Mouse (Mus musculus) liver, embryonic 13.5 days (tissue): ENCODE data around the gene Gm17720. TPM values are rescaled to one million over a fixed set of nuclear protein-coding genes. Genes with fewer than 3 reads are reported as not detected.

Experiments
- ATAC-seq: fragments of 200-750 bp; cut with Nextera tagmentation; 2 replicates; pipeline ENCODE4 v1.8.0; 2017; ENCODE audit warnings: low read depth, mild to moderate bottlenecking, moderate number of reproducible peaks, moderate library complexity
- DNase-seq: peaks from one replicate; pipeline ENCODE4 v3.0.0; 2022
- H3K27ac ChIP-seq: fragments of 300-500 bp; sonication (generic); 2 replicates; pipeline ENCODE4 v1.5.1; 2015; ENCODE audit warnings: moderate library complexity, mild to moderate bottlenecking, inconsistent platforms
- H3K27me3 ChIP-seq: fragments of 300-500 bp; sonication (generic); 2 replicates; pipeline ENCODE4 v1.6.1; 2015; ENCODE audit warnings: mild to moderate bottlenecking, inconsistent platforms
- H3K36me3 ChIP-seq: fragments of 300-500 bp; sonication (generic); 2 replicates; pipeline ENCODE4 v1.6.1; 2015; ENCODE audit warnings: mild to moderate bottlenecking, inconsistent platforms
- H3K4me1 ChIP-seq: fragments of 300-500 bp; sonication (generic); replicated peaks from 2 replicates; pipeline ENCODE4 v1.6.1; 2015; ENCODE audit warnings: inconsistent platforms
- H3K4me2 ChIP-seq: fragments of 300-500 bp; sonication (generic); 2 replicates; pipeline ENCODE4 v1.6.1; 2015; ENCODE audit warnings: inconsistent platforms, mild to moderate bottlenecking, moderate library complexity
- H3K4me3 ChIP-seq: fragments of 300-500 bp; sonication (generic); replicated peaks from 2 replicates; pipeline ENCODE4 v1.5.1; 2015; ENCODE audit warnings: mild to moderate bottlenecking, inconsistent platforms
- H3K9ac ChIP-seq: fragments of 300-500 bp; sonication (generic); 2 replicates; pipeline ENCODE4 v1.6.1; 2015; ENCODE audit warnings: mild to moderate bottlenecking, inconsistent platforms
- H3K9me3 ChIP-seq: fragments of 300-500 bp; sonication (generic); replicated peaks from 2 replicates; pipeline ENCODE4 v1.6.1; 2016; ENCODE audit warnings: inconsistent platforms
- WGBS: fragments of 180-500 bp; shearing (Covaris S2); methylation state at CpG from one replicate; pipeline ENCODE4 v1.1.7; 2015; ENCODE audit not compliant: insufficient replicate concordance; 5-methylcytosine and 5-hydroxymethylcytosine counted together
- polyA plus RNA-seq: library from polyadenylated mRNA; unstranded; fragments of >200 nt; fragmentation: Nextera tagmentation; extraction: Ambion mirVana; gene quantifications from 2 replicates; pipeline ENCODE4 v1.2.1, GENCODE M21; 2015

The Gm17720 gene
- not detected in 2 replicates for polyA plus RNA-seq

GRCm38 (mm10) chr8:110102653-110103052 is at the start of gene Gm17720:
Gm17720 (minus strand) TSS chr8:110102753.
- Histone ChIP-seq H3K4me3 (no peak within 1 kb of the TSS), H3K36me3 (no peaks in the 10 kb centered on the region), H3K27me3 (no peaks in the 10 kb centered on the region), H3K4me1 (no peaks in the 10 kb centered on the region), H3K9me3 (no peaks in the 10 kb centered on the region), H3K4me2 (no peak within 1 kb of the TSS), H3K27ac (no peak within 1 kb of the TSS), H3K9ac (no peak within 1 kb of the TSS)
- DNase-seq (no peak), ATAC-seq (no peak)
- 67% methylated on average over 3 of the region's 3 CpGs for WGBS

DNA sequence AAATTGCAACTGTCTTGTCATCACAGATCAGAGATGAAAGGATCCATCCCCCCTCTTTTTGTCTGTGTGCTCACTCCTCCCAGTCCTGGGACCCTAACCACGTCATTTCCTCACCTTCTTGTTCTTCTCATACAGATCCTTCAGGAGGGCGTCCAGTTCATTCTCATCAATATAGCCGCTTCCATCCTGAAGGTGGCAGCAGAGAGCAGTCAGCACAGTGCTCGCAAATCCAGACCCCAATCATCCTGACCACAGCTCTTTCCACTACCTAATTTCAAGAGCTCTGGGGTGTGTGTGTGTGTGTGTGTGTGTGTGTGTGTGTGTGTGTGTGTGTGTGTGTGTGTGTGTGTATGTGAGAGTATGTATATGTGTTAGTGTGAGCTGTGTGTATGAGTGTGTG is 43.0 kb upstream of the Gm17720 start:
- WGBS, result 1% methylated on average over 4 of the region's 4 CpGs
- no peaks in the 10 kb centered on the region for H3K9me3 ChIP-seq

GRCm38 (mm10) chr8:110140770-110141169 is 38.2 kb upstream of the Gm17720 start:
- H3K4me3 ChIP-seq, result no peak overlapping the region
- DNase-seq (no peak), ATAC-seq (no peak)
- no peaks in the 10 kb centered on the region for H3K9me3 ChIP-seq
- H3K4me2 ChIP-seq, result no peak overlapping the region
- no peaks in the 10 kb centered on the region for H3K4me1 ChIP-seq
- no peak overlapping the region for H3K9ac ChIP-seq
- no peak overlapping the region for H3K27ac ChIP-seq
- no peaks in the 10 kb centered on the region for H3K36me3 ChIP-seq
- WGBS, result 47% methylated on average over 4 of the region's 4 CpGs
- H3K27me3 ChIP-seq, result no peaks in the 10 kb centered on the region

More for the DNA sequence above, 43.0 kb upstream of the Gm17720 start:
- ATAC-seq, result no peak
- no peak for DNase-seq
- H3K4me3 ChIP-seq, result no peak overlapping the region
- H3K27me3 ChIP-seq, result no peaks in the 10 kb centered on the region
- no peaks in the 10 kb centered on the region for H3K36me3 ChIP-seq
- H3K27ac ChIP-seq, result no peak overlapping the region
- no peak overlapping the region for H3K9ac ChIP-seq
- no peaks in the 10 kb centered on the region for H3K4me1 ChIP-seq
- no peak overlapping the region for H3K4me2 ChIP-seq

DNA sequence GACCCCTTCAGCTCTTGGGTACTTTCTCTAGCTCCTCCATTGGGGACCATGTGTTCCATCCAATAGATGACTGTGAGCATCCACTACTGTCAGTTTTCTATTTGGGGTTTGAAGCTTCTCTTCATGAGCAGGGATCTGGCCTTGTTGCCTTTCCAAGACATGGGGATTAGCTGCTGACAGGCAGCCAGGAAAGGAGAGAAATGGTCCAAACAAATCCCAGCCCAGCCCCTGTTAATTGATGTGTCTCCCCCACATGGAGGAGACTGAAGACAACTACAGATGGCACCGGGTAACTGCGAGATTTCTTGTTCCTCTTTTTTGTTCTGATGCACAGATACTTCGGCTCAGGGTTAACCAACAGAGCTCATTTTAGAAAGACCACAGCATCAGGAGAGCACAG is 37.6 kb upstream of the Gm17720 start:
- no peaks in the 10 kb centered on the region for H3K27me3 ChIP-seq
- H3K9me3 ChIP-seq, result no peaks in the 10 kb centered on the region
- H3K9ac ChIP-seq, result no peak overlapping the region
- no peaks in the 10 kb centered on the region for H3K4me1 ChIP-seq
- 35% methylated on average over 3 of the region's 3 CpGs for WGBS
- ATAC-seq (no peak), DNase-seq (no peak)
- H3K36me3 ChIP-seq, result no peaks in the 10 kb centered on the region
- no peak overlapping the region for H3K4me2 ChIP-seq
- no peak overlapping the region for H3K4me3 ChIP-seq
- H3K27ac ChIP-seq, result no peak overlapping the region

DNA sequence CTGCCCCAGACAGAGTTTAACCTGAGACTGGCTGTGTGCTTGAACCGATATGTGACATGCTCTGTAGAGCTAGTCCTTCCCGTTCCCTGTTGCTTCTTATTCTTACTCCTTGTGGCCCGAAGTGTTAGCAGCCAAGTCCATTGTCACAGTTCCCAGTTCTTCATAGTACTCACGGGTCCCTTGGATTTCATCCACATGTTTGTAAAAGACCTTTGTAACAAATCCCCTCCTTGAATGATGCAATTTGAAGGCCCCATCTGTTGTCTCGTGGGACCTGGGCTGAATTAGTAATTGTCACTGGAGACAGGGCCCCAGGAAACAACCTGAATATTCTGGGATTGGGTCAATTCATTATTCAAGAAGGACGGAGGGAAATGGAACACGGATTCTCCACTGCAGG is 33.0 kb upstream of the Gm17720 start:
- no peak overlapping the region for H3K9ac ChIP-seq
- H3K27ac ChIP-seq, result no peak overlapping the region
- no peaks in the 10 kb centered on the region for H3K27me3 ChIP-seq
- H3K4me3 ChIP-seq, result no peak overlapping the region
- no peaks in the 10 kb centered on the region for H3K36me3 ChIP-seq
- no peaks in the 10 kb centered on the region for H3K4me1 ChIP-seq
- DNase-seq (no peak), ATAC-seq (no peak)
- H3K9me3 ChIP-seq, result no peaks in the 10 kb centered on the region
- WGBS, result 69% methylated on average over 7 of the region's 7 CpGs
- H3K4me2 ChIP-seq, result no peak overlapping the region

DNA sequence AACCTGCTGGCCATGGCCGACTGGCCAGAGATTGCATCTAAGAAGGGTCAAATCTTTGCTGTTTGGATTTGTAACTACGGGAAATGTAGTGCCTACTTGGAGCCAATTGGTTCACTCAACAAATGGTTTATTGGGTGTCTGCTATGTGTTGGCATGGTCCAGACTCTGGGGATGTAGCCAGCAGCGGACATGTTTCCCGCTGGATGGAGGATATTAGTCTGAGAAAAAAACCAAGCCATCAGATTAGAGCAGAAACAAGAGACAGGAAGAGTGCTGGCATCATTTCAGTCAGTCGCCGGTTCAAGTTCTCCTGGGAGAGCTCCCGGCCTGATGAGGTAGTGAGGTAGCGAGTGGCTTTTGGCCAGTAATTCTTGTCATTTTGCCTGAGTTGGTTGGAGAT is 31.7 kb upstream of the Gm17720 start:
- DNase-seq, result no peak
- no peak overlapping the region for H3K9ac ChIP-seq
- ATAC-seq, result no peak
- H3K4me2 ChIP-seq, result no peak overlapping the region
- H3K4me3 ChIP-seq, result no peak overlapping the region
- no peaks in the 10 kb centered on the region for H3K36me3 ChIP-seq
- H3K9me3 ChIP-seq, result no peaks in the 10 kb centered on the region
- H3K4me1 ChIP-seq, result no peaks in the 10 kb centered on the region
- no peak overlapping the region for H3K27ac ChIP-seq
- 70% methylated on average over 8 of the region's 8 CpGs for WGBS
- no peaks in the 10 kb centered on the region for H3K27me3 ChIP-seq

DNA sequence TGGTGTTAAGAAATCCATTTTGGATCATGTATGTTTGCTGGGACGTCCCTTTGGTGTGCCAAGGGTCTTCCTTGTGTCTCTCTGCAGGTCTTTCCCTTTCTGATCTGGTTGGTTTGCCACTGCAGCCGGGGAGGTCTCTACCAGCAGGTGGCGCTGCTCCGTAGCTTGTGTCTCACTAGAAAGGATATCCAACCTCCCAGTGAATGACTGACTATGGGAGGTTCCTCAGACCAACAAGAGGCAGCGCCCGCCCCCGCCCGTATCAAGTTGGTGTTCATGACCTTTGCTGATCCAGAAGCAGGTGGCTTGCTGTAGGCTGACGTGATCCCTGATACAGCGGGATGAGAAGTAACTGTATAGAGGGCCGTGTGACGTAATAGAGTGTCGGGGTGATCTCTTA is 28.0 kb upstream of the Gm17720 start:
- WGBS, result 23% methylated on average over 13 of the region's 13 CpGs
- H3K27ac ChIP-seq, result no peak overlapping the region
- no peak for ATAC-seq

DNA sequence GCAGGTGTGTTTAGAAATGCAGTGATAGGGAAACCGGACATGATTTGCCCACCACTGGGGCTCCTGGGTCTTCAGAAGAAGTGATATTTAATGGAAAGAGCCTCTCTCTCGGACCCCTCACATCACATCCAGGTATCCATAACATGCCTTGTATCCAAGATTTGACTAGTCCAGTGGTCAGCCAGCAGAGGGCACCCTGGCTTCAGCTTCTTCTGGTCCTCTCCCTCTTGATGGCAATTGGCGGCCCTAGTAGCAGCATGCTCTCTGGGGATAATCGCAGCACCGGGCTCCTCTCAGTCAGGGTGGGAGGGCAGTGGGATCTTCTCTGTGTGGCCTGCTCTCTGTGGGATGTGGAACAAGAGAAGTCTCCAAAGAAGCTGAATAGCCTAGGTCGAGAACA is 17.2 kb upstream of the Gm17720 start:
- Histone ChIP-seq H3K4me3 (no peak overlapping the region), H3K9me3 (no peaks in the 10 kb centered on the region), H3K4me1 (no peaks in the 10 kb centered on the region), H3K9ac (no peak overlapping the region), H3K27ac (no peak overlapping the region), H3K4me2 (no peak overlapping the region), H3K36me3 (no peaks in the 10 kb centered on the region), H3K27me3 (no peaks in the 10 kb centered on the region)
- no peak for ATAC-seq
- WGBS, result 35% methylated on average over 6 of the region's 6 CpGs
- DNase-seq, result no peak

More for the DNA sequence above, 28.0 kb upstream of the Gm17720 start:
- H3K4me2 ChIP-seq, result no peak overlapping the region
- no peaks in the 10 kb centered on the region for H3K4me1 ChIP-seq
- H3K9me3 ChIP-seq, result no peaks in the 10 kb centered on the region
- H3K36me3 ChIP-seq, result no peaks in the 10 kb centered on the region
- peak; percentile 13 for DNase-seq
- no peak overlapping the region for H3K4me3 ChIP-seq
- H3K27me3 ChIP-seq, result no peaks in the 10 kb centered on the region
- no peak overlapping the region for H3K9ac ChIP-seq

- H3K9me3 ChIP-seq, result no peaks in the 10 kb centered on the region
- DNase-seq (no peak), ATAC-seq (no peak)
- no peak overlapping the region for H3K4me3 ChIP-seq
- H3K4me2 ChIP-seq, result no peak overlapping the region
- no peak overlapping the region for H3K27ac ChIP-seq
- WGBS, result 78% methylated on average over 15 of the region's 15 CpGs
- no peaks in the 10 kb centered on the region for H3K27me3 ChIP-seq
- H3K36me3 ChIP-seq, result no peaks in the 10 kb centered on the region
- H3K4me1 ChIP-seq, result no peaks in the 10 kb centered on the region
- no peak overlapping the region for H3K9ac ChIP-seq
These were observed 877 bp downstream of the Gm17720 start for GRCm38 (mm10) chr8:110101676-110102075.

DNA sequence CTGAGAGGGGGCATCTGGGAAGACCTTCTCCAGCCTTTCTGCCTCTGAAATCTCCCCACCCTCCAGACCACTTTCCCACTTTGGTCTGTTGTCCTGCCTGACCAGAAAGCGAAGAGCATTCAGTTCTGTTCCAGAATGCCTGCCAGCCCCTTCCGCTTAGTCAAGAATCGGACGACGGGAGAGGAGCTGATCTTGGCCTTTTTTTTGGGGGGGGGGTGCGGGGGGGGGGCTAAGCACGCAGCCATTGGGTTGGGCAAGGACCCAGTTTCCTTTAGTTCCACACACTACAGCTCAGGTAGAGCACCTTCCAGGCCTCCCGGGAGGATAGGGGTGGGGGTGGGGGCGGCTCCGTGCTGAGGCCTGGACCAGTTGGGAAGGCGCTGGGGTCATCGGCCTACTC is 1.6 kb downstream of the Gm17720 start, which contains the start of gene Gm21964:
Gene Gm21964 (plus strand): TSS at position 301 of the 400 bp plus-strand sequence.
- DNase-seq (no peak), ATAC-seq (no peak)
- 76% methylated on average over 12 of the region's 12 CpGs for WGBS
- Histone ChIP-seq H3K9ac (no peak within 1 kb of the TSS), H3K4me3 (no peak within 1 kb of the TSS), H3K27ac (no peak within 1 kb of the TSS), H3K36me3 (no peaks in the 10 kb centered on the region), H3K27me3 (no peaks in the 10 kb centered on the region), H3K4me1 (no peaks in the 10 kb centered on the region), H3K4me2 (no peak within 1 kb of the TSS), H3K9me3 (no peaks in the 10 kb centered on the region)

DNA sequence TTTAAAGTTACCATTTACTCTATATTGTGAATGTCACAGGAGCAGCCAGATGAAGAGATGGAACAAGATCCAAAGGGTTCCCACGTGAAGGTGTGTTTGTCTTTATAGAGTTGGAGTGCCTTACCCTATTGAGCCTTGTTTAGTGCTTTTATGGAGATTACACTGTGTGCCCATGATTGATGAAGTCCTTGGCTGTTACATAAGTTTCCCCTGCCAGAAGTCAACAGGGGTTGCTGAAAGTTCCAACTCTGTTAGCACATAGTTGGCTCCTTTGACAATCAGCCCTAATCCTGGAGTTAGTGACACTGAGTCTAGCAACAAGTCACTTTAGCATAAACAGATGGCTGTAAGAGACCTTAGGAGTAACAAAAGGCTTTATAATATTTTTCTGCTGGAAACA is 10.7 kb downstream of the Gm17720 start:
- DNase-seq (no peak), ATAC-seq (no peak)
- H3K36me3 ChIP-seq, result peaks cover 19% of the 10 kb centered on the region
- H3K4me3 ChIP-seq, result no peak overlapping the region
- peaks cover 17% of the 10 kb centered on the region for H3K9me3 ChIP-seq
- WGBS, result 40% methylated on average over 1 of the region's 1 CpGs
- no peak overlapping the region for H3K27ac ChIP-seq
- no peaks in the 10 kb centered on the region for H3K4me1 ChIP-seq
- no peaks in the 10 kb centered on the region for H3K27me3 ChIP-seq
- H3K4me2 ChIP-seq, result no peak overlapping the region
- H3K9ac ChIP-seq, result no peak overlapping the region

DNA sequence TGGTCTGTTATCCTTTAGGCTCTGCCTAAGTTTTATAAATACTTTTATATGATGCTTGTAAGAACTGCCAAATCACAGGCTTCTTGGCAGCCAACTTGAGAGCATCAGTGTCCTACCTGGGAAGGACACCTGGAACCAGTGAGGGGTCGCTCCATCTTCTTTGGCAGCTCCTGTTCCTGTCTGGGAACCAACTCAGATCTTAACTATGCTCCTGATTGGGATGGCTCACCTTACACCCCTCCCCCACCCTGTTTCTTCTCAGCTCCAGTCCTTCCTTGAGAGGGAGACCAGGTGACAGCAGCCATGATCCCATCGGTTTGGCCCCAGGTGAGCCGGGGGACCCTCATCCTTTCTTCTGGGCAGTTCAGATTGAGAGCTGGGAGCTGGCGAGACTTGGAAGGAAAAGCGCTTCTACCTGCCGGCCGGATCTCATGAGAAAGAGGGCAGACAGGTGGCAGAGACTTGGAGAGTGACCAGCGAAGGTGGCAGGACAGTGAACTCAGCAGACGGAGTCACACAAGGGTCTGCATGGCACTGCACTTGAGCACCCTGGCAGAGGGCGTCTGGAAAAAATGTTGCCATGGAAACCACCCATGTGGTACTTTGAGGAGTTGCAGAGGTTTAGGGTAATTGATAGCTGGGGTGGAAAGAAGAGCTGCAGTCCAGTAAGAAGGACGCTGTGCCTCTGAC is 20.0 kb downstream of the Gm17720 start:
- Histone ChIP-seq H3K9ac (no peak overlapping the region), H3K36me3 (0 out of 2 replicates have a peak, but pooled peaks cover 7% of the 10 kb centered on the region), H3K4me2 (no peak overlapping the region), H3K4me1 (peaks cover 8% of the 10 kb centered on the region; the same call in 1 of the 2 replicates), H3K27me3 (peaks cover 6% of the 10 kb centered on the region; the same call in 1 of the 2 replicates), H3K27ac (no peak overlapping the region), H3K9me3 (0 out of 2 replicates have a peak, but pooled peaks cover 8% of the 10 kb centered on the region), H3K4me3 (no peak overlapping the region)
- no peak for DNase-seq
- 62% methylated on average over 11 of the region's 11 CpGs for WGBS
- ATAC-seq, result no peak
